Mouse (Mus musculus): ENCODE measurements at regions not wholly inside any gene's neighbourhood (a gene's known extent, or its start where the extent isn't known, plus 50 kb on each side); places are given as distances from the start of the nearest gene placed in this dataset.

DNA sequence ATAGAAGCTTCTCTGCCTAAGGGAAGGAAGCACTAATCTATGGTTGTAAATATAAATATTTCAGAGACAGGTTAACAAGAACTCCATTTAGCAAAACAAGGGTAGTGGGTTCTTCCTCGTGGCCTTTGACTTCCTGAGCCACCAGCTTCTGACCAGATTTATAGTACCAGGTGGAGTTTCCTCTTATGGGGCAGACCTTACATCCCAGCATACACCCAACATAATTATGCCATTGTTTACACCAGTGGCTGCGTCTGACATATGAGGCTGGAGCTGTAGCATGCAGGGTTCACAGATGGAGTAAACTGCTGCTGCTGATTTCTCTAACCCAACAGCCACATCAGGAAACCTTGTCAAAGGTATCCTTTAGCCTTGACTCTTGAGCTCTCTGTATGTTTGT lies 75.5 kb downstream of the Trib2 start:
- Histone ChIP-seq H3K4me3 (no peak overlapping the region), H3K27ac (0 out of 2 replicates have a peak overlapping the region, but pooled peaks have one; percentile 10), H3K4me1 (peaks cover 9% of the 10 kb centered on the region), H3K9me3 (no peaks in the 10 kb centered on the region), H3K27me3 (ENCODE audit: insufficient read depth, poor library complexity, severe bottlenecking) (no peaks in the 10 kb centered on the region), H3K36me3 (no peaks in the 10 kb centered on the region)
- DNase-seq (ENCODE audit: low spot score): no peak
- WGBS: 69% methylated on average over 2 of the region's 2 CpGs

DNA sequence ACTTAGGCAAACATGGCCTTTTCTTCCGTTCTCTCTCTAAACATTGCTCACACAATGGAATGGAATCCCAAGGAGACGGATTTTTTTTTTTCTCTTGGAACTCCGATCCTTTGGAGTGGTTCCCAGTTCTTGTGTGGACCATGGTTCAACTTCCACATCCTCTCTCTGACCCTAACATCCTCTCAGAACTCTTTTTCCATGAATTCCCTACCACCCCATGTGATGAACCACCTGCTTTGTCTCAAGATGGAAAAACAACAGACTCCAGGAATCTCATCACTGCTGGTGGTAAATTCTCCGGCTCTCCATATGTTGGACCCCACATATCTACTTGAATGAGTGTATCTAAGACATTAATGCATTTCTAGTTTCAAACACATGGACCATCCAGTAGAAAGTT lies 77.7 kb downstream of the Trib2 start:
- no peaks in the 10 kb centered on the region for H3K27me3 ChIP-seq (ENCODE audit: insufficient read depth, poor library complexity, severe bottlenecking)
- WGBS: 63% methylated on average over 4 of the region's 4 CpGs
- no peak for DNase-seq (ENCODE audit: low spot score)
- H3K27ac ChIP-seq: no peak overlapping the region
- no peak overlapping the region for H3K4me3 ChIP-seq
- no peaks in the 10 kb centered on the region for H3K36me3 ChIP-seq
- H3K4me1 ChIP-seq: peaks cover 9% of the 10 kb centered on the region
- no peaks in the 10 kb centered on the region for H3K9me3 ChIP-seq

- no peak for DNase-seq (ENCODE audit: low spot score)
- no peak overlapping the region for H3K27ac ChIP-seq
- H3K27me3 ChIP-seq (ENCODE audit: insufficient read depth, poor library complexity, severe bottlenecking): no peaks in the 10 kb centered on the region
- no peak overlapping the region for H3K4me3 ChIP-seq
- H3K9me3 ChIP-seq: no peaks in the 10 kb centered on the region
- WGBS: 60% methylated on average over 3 of the region's 3 CpGs
- H3K36me3 ChIP-seq: no peaks in the 10 kb centered on the region
- no peaks in the 10 kb centered on the region for H3K4me1 ChIP-seq
Measured at GRCm38 (mm10) chr12:15731261-15731660, 85.5 kb downstream of the Trib2 start.

DNA sequence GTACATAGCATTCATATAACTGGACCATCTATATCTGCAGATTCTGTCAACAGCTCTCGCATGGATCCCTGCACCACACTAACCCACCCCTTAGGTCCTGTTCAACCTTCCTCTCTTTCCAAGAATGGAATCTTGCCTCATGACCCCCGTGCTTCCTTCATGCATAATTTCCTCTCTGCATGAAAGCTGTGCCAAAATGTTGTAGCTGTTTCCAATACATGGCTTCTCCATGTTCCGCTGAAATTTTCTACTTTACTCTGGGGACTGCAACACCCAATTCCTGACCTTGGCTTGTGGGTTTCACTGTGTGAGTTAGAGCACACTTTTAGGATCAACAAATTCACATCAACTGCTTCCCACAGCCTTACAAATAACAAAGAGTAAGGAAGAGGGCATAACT lies 87.0 kb downstream of the Trib2 start:
- H3K27ac ChIP-seq: no peak overlapping the region
- no peaks in the 10 kb centered on the region for H3K27me3 ChIP-seq (ENCODE audit: insufficient read depth, poor library complexity, severe bottlenecking)
- DNase-seq (ENCODE audit: low spot score): no peak
- no peak overlapping the region for H3K4me3 ChIP-seq
- H3K36me3 ChIP-seq: no peaks in the 10 kb centered on the region
- WGBS: 83% methylated on average over 3 of the region's 3 CpGs
- no peaks in the 10 kb centered on the region for H3K4me1 ChIP-seq
- no peaks in the 10 kb centered on the region for H3K9me3 ChIP-seq

GRCm38 (mm10) chr12:15723529-15723928 lies 93.2 kb downstream of the Trib2 start:
- Histone ChIP-seq H3K9me3 (no peaks in the 10 kb centered on the region), H3K27me3 (ENCODE audit: insufficient read depth, poor library complexity, severe bottlenecking) (no peaks in the 10 kb centered on the region), H3K4me3 (no peak overlapping the region), H3K36me3 (no peaks in the 10 kb centered on the region), H3K27ac (no peak overlapping the region), H3K4me1 (no peaks in the 10 kb centered on the region)
- no peak for DNase-seq (ENCODE audit: low spot score)
- WGBS: 64% methylated on average over 6 of the region's 6 CpGs

DNA sequence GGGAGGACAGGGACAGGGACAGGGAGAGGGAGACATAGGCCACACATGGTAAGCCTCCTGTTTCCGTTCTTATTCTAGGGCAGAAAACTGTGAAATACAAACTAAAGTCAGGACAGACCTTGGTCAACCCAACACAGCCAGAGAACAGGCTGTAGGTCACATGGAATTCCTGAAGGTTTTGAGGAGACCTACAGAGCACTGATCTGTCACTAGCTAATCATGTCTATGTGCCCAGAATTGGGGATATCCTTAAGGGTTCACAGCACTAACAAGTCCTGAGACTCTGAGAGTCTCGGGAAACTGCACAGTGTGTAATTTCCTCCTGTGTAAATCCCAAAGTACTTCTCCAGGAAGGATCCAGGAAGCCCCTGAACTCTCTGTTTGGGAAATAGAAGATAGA lies 94.6 kb downstream of the Trib2 start:
- WGBS: 71% methylated on average over 2 of the region's 2 CpGs

GRCm38 (mm10) chr12:15720171-15720570 lies 96.6 kb downstream of the Trib2 start:
- H3K27ac ChIP-seq: no peak overlapping the region
- DNase-seq (ENCODE audit: low spot score): no peak
- WGBS: 78% methylated on average over 6 of the region's 6 CpGs

More for the DNA sequence above, 94.6 kb downstream of the Trib2 start:
- Histone ChIP-seq H3K36me3 (no peaks in the 10 kb centered on the region), H3K9me3 (no peaks in the 10 kb centered on the region), H3K4me1 (peaks cover 4% of the 10 kb centered on the region; the same call in 1 of the 2 replicates), H3K27ac (no peak overlapping the region), H3K27me3 (ENCODE audit: insufficient read depth, poor library complexity, severe bottlenecking) (no peaks in the 10 kb centered on the region), H3K4me3 (no peak overlapping the region)
- no peak for DNase-seq (ENCODE audit: low spot score)

DNA sequence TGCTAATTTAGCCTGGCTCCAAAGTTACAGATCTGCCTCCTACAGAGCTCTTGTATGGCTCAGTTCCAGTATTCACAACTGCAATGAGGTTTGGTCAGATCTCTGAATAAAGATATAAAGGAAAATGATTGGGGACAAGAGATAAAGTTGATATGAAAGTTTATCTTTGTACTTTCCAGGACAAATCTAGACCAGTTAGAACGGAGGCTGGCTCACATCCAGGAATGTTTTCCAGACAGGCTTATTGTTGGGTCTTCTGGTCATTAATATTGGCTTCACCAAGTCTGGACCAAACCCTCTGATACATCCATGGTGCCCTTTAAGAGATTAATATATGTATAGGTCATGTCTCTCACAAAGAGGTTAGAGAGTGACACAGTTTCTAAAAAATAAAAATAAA lies 97.9 kb downstream of the Trib2 start:
- Histone ChIP-seq H3K36me3 (no peaks in the 10 kb centered on the region), H3K9me3 (no peaks in the 10 kb centered on the region), H3K4me3 (no peak overlapping the region), H3K4me1 (peaks cover 4% of the 10 kb centered on the region; the same call in 1 of the 2 replicates), H3K27ac (no peak overlapping the region), H3K27me3 (ENCODE audit: insufficient read depth, poor library complexity, severe bottlenecking) (no peaks in the 10 kb centered on the region)
- WGBS: 49% methylated on average over 1 of the region's 1 CpGs
- no peak for DNase-seq (ENCODE audit: low spot score)

More at GRCm38 (mm10) chr12:15720171-15720570, 96.6 kb downstream of the Trib2 start:
- Histone ChIP-seq H3K27me3 (ENCODE audit: insufficient read depth, poor library complexity, severe bottlenecking) (no peaks in the 10 kb centered on the region), H3K4me3 (no peak overlapping the region), H3K9me3 (no peaks in the 10 kb centered on the region), H3K4me1 (peaks cover 4% of the 10 kb centered on the region; the same call in 1 of the 2 replicates), H3K36me3 (no peaks in the 10 kb centered on the region)

DNA sequence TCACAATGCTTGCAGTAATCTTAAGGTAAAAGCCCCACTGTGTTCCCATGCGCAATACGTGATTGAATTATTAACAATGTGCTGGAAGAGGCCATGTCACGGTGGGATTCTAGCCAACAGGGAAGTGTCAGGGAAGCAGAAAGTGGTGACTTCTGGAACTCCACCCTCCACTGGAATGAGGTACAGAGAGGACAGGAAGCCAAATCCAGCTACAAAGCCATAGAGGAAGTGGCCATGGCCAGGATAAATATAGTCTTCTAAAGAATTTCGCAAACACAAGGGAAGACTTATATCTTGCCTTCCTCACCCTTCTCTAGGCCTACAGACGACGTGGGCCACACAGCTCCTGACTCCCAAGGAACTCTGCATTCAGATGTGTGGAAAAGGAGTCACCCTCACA lies 98.7 kb downstream of the Trib2 start:
- DNase-seq (ENCODE audit: low spot score): no peak
- Histone ChIP-seq H3K4me1 (peaks cover 4% of the 10 kb centered on the region; the same call in 1 of the 2 replicates), H3K36me3 (no peaks in the 10 kb centered on the region), H3K27ac (no peak overlapping the region), H3K9me3 (no peaks in the 10 kb centered on the region), H3K4me3 (no peak overlapping the region), H3K27me3 (ENCODE audit: insufficient read depth, poor library complexity, severe bottlenecking) (no peaks in the 10 kb centered on the region)
- 68% methylated on average over 6 of the region's 6 CpGs for WGBS

- Histone ChIP-seq H3K9me3 (no peaks in the 10 kb centered on the region), H3K4me1 (peaks cover 4% of the 10 kb centered on the region; the same call in 1 of the 2 replicates), H3K27me3 (ENCODE audit: insufficient read depth, poor library complexity, severe bottlenecking) (no peaks in the 10 kb centered on the region), H3K27ac (no peak overlapping the region), H3K4me3 (no peak overlapping the region), H3K36me3 (no peaks in the 10 kb centered on the region)
- DNase-seq (ENCODE audit: low spot score): no peak
- 76% methylated on average over 3 of the region's 3 CpGs for WGBS
Measured at GRCm38 (mm10) chr12:15717342-15717741, 99.4 kb downstream of the Trib2 start.

DNA sequence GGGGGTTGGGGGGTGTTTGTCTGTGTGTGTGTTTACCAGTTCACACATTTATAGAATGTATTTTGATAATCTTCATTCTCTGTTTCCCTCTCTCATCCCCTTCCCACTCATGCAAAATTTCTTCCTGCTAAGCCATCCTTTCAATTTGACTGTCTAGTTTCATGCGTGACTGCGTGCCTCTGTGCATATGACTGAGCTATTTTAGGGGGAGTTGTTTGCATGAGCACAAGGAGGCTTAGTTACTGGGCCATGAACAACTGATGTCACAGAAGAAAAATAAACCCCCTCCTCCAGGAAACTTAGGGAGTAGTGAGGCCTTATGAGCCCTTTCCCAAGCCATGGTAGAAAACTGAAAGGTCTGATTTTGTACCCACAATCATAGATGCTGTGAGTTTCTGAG lies 103.1 kb downstream of the Trib2 start:
- H3K27ac ChIP-seq: no peak overlapping the region
- H3K4me1 ChIP-seq: peaks cover 4% of the 10 kb centered on the region; the same call in 1 of the 2 replicates
- no peaks in the 10 kb centered on the region for H3K9me3 ChIP-seq
- H3K4me3 ChIP-seq: no peak overlapping the region
- DNase-seq (ENCODE audit: low spot score): no peak
- no peaks in the 10 kb centered on the region for H3K27me3 ChIP-seq (ENCODE audit: insufficient read depth, poor library complexity, severe bottlenecking)
- no peaks in the 10 kb centered on the region for H3K36me3 ChIP-seq
- 90% methylated on average over 2 of the region's 2 CpGs for WGBS

- 80% methylated on average over 6 of the region's 6 CpGs for WGBS
- Histone ChIP-seq H3K27me3 (ENCODE audit: insufficient read depth, poor library complexity, severe bottlenecking) (no peaks in the 10 kb centered on the region), H3K9me3 (no peaks in the 10 kb centered on the region), H3K4me1 (peaks cover 11% of the 10 kb centered on the region; the same call in 1 of the 2 replicates), H3K4me3 (no peak overlapping the region), H3K27ac (no peak overlapping the region), H3K36me3 (no peaks in the 10 kb centered on the region)
- no peak for DNase-seq (ENCODE audit: low spot score)
Measured at GRCm38 (mm10) chr12:15707570-15708095, 109.1 kb downstream of the Trib2 start.

DNA sequence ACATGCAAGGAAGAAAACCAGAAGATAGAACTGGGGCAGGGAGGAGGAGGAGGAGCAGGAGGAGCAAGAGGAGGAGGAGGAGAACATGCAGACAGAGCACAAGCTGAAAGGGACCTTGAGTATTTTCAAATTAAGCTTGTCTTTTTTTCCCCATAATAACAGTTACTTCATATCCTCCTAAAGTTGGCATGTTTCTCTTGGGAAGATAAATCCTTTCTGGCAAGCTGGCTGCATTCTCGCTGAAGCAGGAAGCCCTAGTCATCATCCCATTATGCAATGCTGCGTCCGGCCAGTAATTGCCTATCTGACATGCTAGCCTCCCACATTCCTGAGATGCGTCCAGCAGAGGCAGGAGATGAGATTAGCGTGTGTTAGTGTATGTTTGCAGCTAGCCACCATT lies 112.3 kb downstream of the Trib2 start:
- peaks cover 11% of the 10 kb centered on the region; the same call in 1 of the 2 replicates for H3K4me1 ChIP-seq
- no peaks in the 10 kb centered on the region for H3K36me3 ChIP-seq
- no peaks in the 10 kb centered on the region for H3K27me3 ChIP-seq (ENCODE audit: insufficient read depth, poor library complexity, severe bottlenecking)
- no peaks in the 10 kb centered on the region for H3K9me3 ChIP-seq
- H3K27ac ChIP-seq: no peak overlapping the region
- 12% methylated on average over 5 of the region's 5 CpGs for WGBS
- peak; percentile 79 for DNase-seq (ENCODE audit: low spot score)
- no peak overlapping the region for H3K4me3 ChIP-seq

GRCm38 (mm10) chr12:15702137-15702536 lies 114.6 kb downstream of the Trib2 start:
- peaks cover 22% of the 10 kb centered on the region for H3K4me1 ChIP-seq
- H3K27me3 ChIP-seq (ENCODE audit: insufficient read depth, poor library complexity, severe bottlenecking): no peaks in the 10 kb centered on the region
- H3K27ac ChIP-seq: no peak overlapping the region
- no peak overlapping the region for H3K4me3 ChIP-seq
- H3K36me3 ChIP-seq: no peaks in the 10 kb centered on the region
- DNase-seq (ENCODE audit: low spot score): no peak
- 76% methylated on average over 1 of the region's 1 CpGs for WGBS
- no peaks in the 10 kb centered on the region for H3K9me3 ChIP-seq

Data from heart, embryonic 10.5 days (tissue).